Mouse (Mus musculus): ENCODE results near the gene Adgrv1. TPM values are rescaled to one million over a fixed set of nuclear protein-coding genes. Genes with fewer than 3 reads are reported as not detected.

Gene Adgrv1
- polyA plus RNA-seq, 2 experiments = 0.55 to 0.96 TPM

DNA sequence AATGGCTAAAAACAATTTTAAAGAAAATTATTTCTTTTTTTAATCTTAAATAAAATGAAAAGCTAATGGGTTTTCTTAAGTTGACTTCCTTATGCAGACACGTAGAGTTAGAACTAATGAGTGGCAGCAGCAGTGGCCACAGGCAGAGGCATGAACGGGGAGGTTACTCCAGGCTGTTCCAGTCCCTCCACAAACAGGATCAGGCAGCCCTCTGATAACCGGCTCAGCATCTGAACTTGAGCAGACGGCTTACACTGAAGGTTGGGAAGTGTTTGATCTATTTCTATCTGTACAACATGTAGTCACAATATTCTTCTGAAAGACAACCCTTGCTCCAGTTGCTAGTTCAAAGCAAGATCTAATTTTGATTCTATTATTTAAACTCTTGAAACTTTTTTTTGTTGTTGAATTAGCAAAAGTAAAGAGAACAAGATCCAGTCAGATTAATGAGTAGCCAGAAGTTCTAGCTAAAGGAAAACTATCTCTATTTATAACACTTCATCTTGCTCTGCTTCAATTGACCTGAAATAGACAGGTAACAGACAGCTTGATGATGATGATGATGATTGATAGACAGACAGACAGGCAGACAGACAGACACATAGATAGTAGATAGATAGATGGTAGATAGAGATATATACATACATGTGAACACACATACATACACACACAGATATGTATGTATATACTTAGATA is 265.1 kb downstream of the Adgrv1 start:
- TF ChIP-seq POLR2A (IDR thresholded peaks at IDR 0.05; ENCODE audit: borderline replicate concordance, extremely low read depth, insufficient read depth, insufficient read length) = no peak
- Histone ChIP-seq H3K36me3 (ENCODE audit: control insufficient read depth, insufficient read depth, low read length) (no peaks in the 10 kb centered on the region), H3K27ac (replicated peaks; ENCODE audit: low read depth, low read length) (no peak overlapping the region), H3K27me3 (ENCODE audit: control insufficient read depth, insufficient read depth, low read length) (no peaks in the 10 kb centered on the region), H3K9me3 (ENCODE audit: control insufficient read depth, low read length) (no peaks in the 10 kb centered on the region), H3K4me1 (ENCODE audit: control insufficient read depth, insufficient read depth, low read length) (no peaks in the 10 kb centered on the region), H3K4me2 (replicated peaks; ENCODE audit: low read depth, low read length, severe bottlenecking) (no peak overlapping the region), H3K9ac (ENCODE audit: low read depth, low read length, severe bottlenecking) (no peak overlapping the region), H3K4me3 (replicated peaks; ENCODE audit: low read length) (no peak overlapping the region)
- ATAC-seq (ENCODE audit: low FRiP score, low read depth) = no peak
- 57% methylated on average over 4 of the region's 4 CpGs for WGBS
- DNase-seq (ENCODE audit: low spot score) = no peak

DNA sequence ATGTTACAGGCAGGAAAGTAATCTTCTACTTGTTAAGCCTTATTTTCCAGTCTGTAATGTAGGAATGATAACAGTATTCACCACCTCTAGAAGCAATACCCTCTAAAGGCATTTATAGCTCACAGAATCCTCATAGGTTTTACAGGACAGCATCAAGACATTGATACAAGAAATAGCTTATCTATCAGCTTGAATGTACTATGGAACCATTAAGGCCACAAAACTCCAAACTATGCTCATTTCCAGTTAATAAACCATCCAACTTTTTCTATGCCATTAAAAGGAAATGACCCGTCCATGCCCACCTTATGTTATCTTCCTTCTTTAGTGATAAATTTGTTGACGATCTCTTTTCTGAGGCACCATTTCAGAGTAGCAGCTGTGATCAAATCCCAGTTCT is 272.6 kb downstream of the Adgrv1 start:
- ATAC-seq (ENCODE audit: low FRiP score, low read depth) (no peak), DNase-seq (ENCODE audit: low spot score) (no peak)
- Histone ChIP-seq H3K4me1 (ENCODE audit: control insufficient read depth, insufficient read depth, low read length) (no peaks in the 10 kb centered on the region; the same call in 1 of the 2 replicates), H3K4me3 (replicated peaks; ENCODE audit: low read length) (no peak overlapping the region), H3K27ac (replicated peaks; ENCODE audit: low read depth, low read length) (no peak overlapping the region), H3K27me3 (ENCODE audit: control insufficient read depth, insufficient read depth, low read length) (no peaks in the 10 kb centered on the region), H3K4me2 (replicated peaks; ENCODE audit: low read depth, low read length, severe bottlenecking) (no peak overlapping the region), H3K9ac (ENCODE audit: low read depth, low read length, severe bottlenecking) (no peak overlapping the region), H3K9me3 (ENCODE audit: control insufficient read depth, low read length) (no peaks in the 10 kb centered on the region), H3K36me3 (ENCODE audit: control insufficient read depth, insufficient read depth, low read length) (no peaks in the 10 kb centered on the region)
- TF ChIP-seq POLR2A (IDR thresholded peaks at IDR 0.05; ENCODE audit: borderline replicate concordance, extremely low read depth, insufficient read depth, insufficient read length) = no peak
- WGBS = 81% methylated on average over 2 of the region's 2 CpGs

DNA sequence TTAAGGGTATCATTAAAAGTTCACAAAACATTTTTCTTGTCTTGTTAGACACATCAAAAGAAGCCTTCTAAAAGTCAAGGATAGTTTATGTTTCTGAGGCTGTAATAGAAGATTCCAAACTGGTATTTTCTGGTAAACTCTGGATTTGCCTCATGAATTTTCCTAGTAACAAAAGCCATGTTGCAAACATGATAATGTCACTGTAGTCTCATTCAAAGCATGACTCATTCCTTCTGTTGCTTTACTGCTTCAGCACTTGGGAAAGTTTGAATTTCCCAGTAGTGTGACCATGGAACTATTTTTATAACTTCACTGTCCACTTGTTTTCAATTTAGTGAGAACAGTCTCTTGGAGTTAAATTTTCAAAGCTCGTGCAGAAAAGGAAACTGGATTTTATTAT is 274.2 kb downstream of the Adgrv1 start:
- ATAC-seq (ENCODE audit: low FRiP score, low read depth) (no peak; the same call in 1 of the 2 replicates), DNase-seq (ENCODE audit: low spot score) (peak; percentile 9)
- Histone ChIP-seq H3K4me3 (replicated peaks; ENCODE audit: low read length) (no peak overlapping the region), H3K36me3 (ENCODE audit: control insufficient read depth, insufficient read depth, low read length) (no peaks in the 10 kb centered on the region), H3K27ac (replicated peaks; ENCODE audit: low read depth, low read length) (no peak overlapping the region), H3K4me1 (ENCODE audit: control insufficient read depth, insufficient read depth, low read length) (no peaks in the 10 kb centered on the region; the same call in 1 of the 2 replicates), H3K9me3 (ENCODE audit: control insufficient read depth, low read length) (no peaks in the 10 kb centered on the region), H3K27me3 (ENCODE audit: control insufficient read depth, insufficient read depth, low read length) (no peaks in the 10 kb centered on the region), H3K4me2 (replicated peaks; ENCODE audit: low read depth, low read length, severe bottlenecking) (no peak overlapping the region), H3K9ac (ENCODE audit: low read depth, low read length, severe bottlenecking) (no peak overlapping the region)
- TF ChIP-seq POLR2A (IDR thresholded peaks at IDR 0.05; ENCODE audit: borderline replicate concordance, extremely low read depth, insufficient read depth, insufficient read length) = no peak
- 26% methylated on average over 1 of the region's 1 CpGs for WGBS

DNA sequence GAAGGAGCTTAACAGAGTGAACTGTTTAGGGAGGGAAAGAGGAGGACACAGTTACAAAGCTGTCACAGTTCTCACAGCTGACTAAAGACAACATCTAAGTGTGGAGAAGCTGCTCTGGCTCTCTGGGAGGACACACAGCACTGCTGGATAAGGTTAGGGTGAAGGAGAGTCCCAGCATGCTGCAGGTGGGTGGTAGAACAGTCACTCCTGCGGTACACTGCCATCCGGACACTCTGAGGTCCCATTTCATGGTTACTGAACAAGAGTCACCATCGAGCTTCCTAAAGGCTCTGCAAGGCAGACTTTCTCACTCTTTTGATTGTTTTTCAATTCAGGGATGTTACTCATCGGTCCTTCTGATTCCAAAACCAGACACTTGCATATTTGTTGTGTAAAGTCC is 274.6 kb downstream of the Adgrv1 start:
- Histone ChIP-seq H3K27me3 (ENCODE audit: control insufficient read depth, insufficient read depth, low read length) (no peaks in the 10 kb centered on the region), H3K4me2 (replicated peaks; ENCODE audit: low read depth, low read length, severe bottlenecking) (no peak overlapping the region), H3K9me3 (ENCODE audit: control insufficient read depth, low read length) (no peaks in the 10 kb centered on the region), H3K27ac (replicated peaks; ENCODE audit: low read depth, low read length) (no peak overlapping the region), H3K4me1 (ENCODE audit: control insufficient read depth, insufficient read depth, low read length) (no peaks in the 10 kb centered on the region; the same call in 1 of the 2 replicates), H3K4me3 (replicated peaks; ENCODE audit: low read length) (no peak overlapping the region), H3K36me3 (ENCODE audit: control insufficient read depth, insufficient read depth, low read length) (no peaks in the 10 kb centered on the region), H3K9ac (ENCODE audit: low read depth, low read length, severe bottlenecking) (no peak overlapping the region)
- WGBS = 73% methylated on average over 4 of the region's 4 CpGs
- ATAC-seq (ENCODE audit: low FRiP score, low read depth) (no peak), DNase-seq (ENCODE audit: low spot score) (no peak)
- no peak for TF ChIP-seq POLR2A (IDR thresholded peaks at IDR 0.05; ENCODE audit: borderline replicate concordance, extremely low read depth, insufficient read depth, insufficient read length)

DNA sequence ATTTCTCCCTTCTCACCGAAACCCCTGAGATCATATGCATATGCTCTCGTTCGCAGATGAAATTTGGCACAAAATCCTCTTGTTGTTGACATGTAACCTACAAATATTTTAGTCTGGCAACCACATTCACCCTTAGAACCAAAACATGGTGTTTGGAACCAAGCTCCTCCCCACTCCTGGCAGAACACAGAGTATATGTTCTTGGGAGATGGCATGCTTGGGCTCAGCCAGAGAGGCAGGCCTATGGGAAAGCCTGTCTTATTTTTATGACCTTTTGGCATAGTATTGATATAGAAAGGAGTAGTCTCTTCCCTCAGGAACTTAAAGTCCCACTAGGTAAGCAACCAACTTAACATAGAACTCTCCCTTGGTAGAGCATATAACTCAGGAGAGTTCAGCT is 275.7 kb downstream of the Adgrv1 start:
- H3K9ac ChIP-seq (ENCODE audit: low read depth, low read length, severe bottlenecking) = no peak overlapping the region
- H3K9me3 ChIP-seq (ENCODE audit: control insufficient read depth, low read length) = no peaks in the 10 kb centered on the region
- DNase-seq (ENCODE audit: low spot score) = no peak
- no peaks in the 10 kb centered on the region for H3K36me3 ChIP-seq (ENCODE audit: control insufficient read depth, insufficient read depth, low read length)
- H3K27ac ChIP-seq (replicated peaks; ENCODE audit: low read depth, low read length) = no peak overlapping the region
- H3K4me3 ChIP-seq (replicated peaks; ENCODE audit: low read length) = no peak overlapping the region
- H3K4me2 ChIP-seq (replicated peaks; ENCODE audit: low read depth, low read length, severe bottlenecking) = no peak overlapping the region
- 91% methylated on average over 3 of the region's 3 CpGs for WGBS
- H3K27me3 ChIP-seq (ENCODE audit: control insufficient read depth, insufficient read depth, low read length) = no peaks in the 10 kb centered on the region
- no peaks in the 10 kb centered on the region; the same call in 1 of the 2 replicates for H3K4me1 ChIP-seq (ENCODE audit: control insufficient read depth, insufficient read depth, low read length)
- TF ChIP-seq POLR2A (IDR thresholded peaks at IDR 0.05; ENCODE audit: borderline replicate concordance, extremely low read depth, insufficient read depth, insufficient read length) = no peak
- no peak for ATAC-seq (ENCODE audit: low FRiP score, low read depth)
